9 mouse cellular contexts compared by ENCODE assay signal in the genomic region with DNA sequence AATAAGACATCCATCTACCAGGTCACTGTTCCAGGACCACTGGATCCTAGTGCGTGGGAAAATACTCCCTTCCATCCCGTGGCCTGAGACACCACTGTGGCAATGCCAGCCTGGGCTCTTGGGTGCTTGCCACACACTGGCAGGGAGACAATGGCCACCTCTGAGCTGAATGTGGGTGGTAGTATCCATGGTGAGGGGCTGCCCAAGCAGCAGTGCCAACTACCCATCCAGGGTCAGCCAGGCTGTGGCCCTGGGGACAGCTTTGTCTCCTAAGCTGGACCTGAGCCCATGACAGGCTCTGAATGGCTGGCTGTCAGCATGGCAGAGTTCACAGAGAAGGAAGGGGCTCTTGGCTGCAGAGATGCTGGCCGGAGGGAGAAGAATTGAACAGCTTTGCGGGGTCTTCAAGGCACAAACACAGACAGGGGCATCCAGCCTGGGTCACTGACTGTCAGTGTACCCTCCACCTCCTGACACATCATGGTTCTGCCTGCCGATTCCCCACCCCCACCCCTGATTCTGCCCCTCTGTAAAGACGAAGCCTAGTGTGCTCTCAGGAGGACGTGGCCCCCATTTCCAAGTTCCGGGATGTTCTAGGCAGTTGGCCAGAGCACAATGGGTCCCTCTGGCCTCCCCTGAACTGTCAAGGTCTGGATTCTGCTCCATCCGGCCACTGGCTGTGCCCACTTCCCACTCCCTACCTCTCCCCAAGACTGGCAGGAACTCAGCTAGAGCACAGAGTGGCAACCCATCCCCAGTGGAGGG. TPM values are rescaled to one million over a fixed set of nuclear protein-coding genes. Genes with fewer than 3 reads are reported as not detected.
DNase-seq lines count a peak whose midpoint lies in the region; ATAC-seq and TF ChIP-seq lines count a peak whose summit lies in the region.
"Had no signal": no experiment of that assay in that cellular context is flagged by ENCODE, and none has a peak within 500 bp of the region (broad histone marks: within the 10 kb centered on the region; RNA-seq: fewer than 3 reads in every experiment).

No protein-coding gene starts in this region.

- no peaks in the 10 kb centered on the region for H3K9me3 ChIP-seq in forebrain, embryonic 13.5 days (replicated peaks)
- H3K9me3 ChIP-seq in forebrain, embryonic 11.5 days (ENCODE audit: control insufficient read depth, low read length): 0 out of 2 replicates have a peak, but pooled peaks cover 1% of the 10 kb centered on the region
- H3K9me3 ChIP-seq in embryonic facial prominence, embryonic 12.5 days: no peaks in the 10 kb centered on the region
- no peaks in the 10 kb centered on the region for H3K9me3 ChIP-seq in midbrain, postnatal 0 days (ENCODE audit: low read length)

- no peaks in the 10 kb centered on the region for H3K36me3 ChIP-seq in forebrain, embryonic 13.5 days (ENCODE audit: poor library complexity, severe bottlenecking)
- H3K36me3 ChIP-seq in forebrain, embryonic 11.5 days (ENCODE audit: control insufficient read depth, insufficient read depth, low read length): no peaks in the 10 kb centered on the region
- H3K36me3 ChIP-seq in embryonic facial prominence, embryonic 12.5 days: no peaks in the 10 kb centered on the region
- no peaks in the 10 kb centered on the region for H3K36me3 ChIP-seq in midbrain, postnatal 0 days (ENCODE audit: insufficient read depth, low read length)

- no peak for TF ChIP-seq CTCF in midbrain, postnatal 0 days (IDR thresholded peaks at IDR 0.05)

- H3K27ac ChIP-seq in forebrain, embryonic 13.5 days: peak overlapping the region; percentile 46; the same call in 1 of the 2 replicates
- no peak overlapping the region for H3K27ac ChIP-seq in forebrain, embryonic 11.5 days (ENCODE audit: low read depth, low read length)
- H3K27ac ChIP-seq in embryonic facial prominence, embryonic 12.5 days: no peak overlapping the region
- H3K27ac ChIP-seq in midbrain, postnatal 0 days (ENCODE audit: low read depth, low read length): 0 out of 2 replicates have a peak overlapping the region, but pooled peaks have one; percentile 44

- H3K4me3 ChIP-seq in forebrain, embryonic 13.5 days: no peak overlapping the region
- no peak overlapping the region for H3K4me3 ChIP-seq in forebrain, embryonic 11.5 days (ENCODE audit: low read depth, low read length)
- H3K4me3 ChIP-seq in embryonic facial prominence, embryonic 12.5 days: no peak overlapping the region
- H3K4me3 ChIP-seq in midbrain, postnatal 0 days (ENCODE audit: low read depth, low read length): no peak overlapping the region

- ATAC-seq in forebrain, embryonic 13.5 days: peak; percentile 77
- no peak for ATAC-seq in forebrain, embryonic 11.5 days (replicated peaks; ENCODE audit: low FRiP score)
- no peak for ATAC-seq in embryonic facial prominence, embryonic 12.5 days (ENCODE audit: insufficient number of reproducible peaks, insufficient read depth, low FRiP score, low TSS enrichment)
- peak; percentile 92 for ATAC-seq in midbrain, postnatal 0 days (ENCODE audit: low FRiP score)
- no peak for ATAC-seq in megakaryocyte-erythroid progenitor cell, adult 5-6 weeks (replicated peaks; ENCODE audit: low FRiP score, low TSS enrichment, poor library complexity, severe bottlenecking)

- WGBS in forebrain, embryonic 13.5 days: 54% methylated on average over 9 of the region's 9 CpGs
- 84% methylated on average over 9 of the region's 9 CpGs for WGBS in forebrain, embryonic 11.5 days
- WGBS in embryonic facial prominence, embryonic 12.5 days: 78% methylated on average over 9 of the region's 9 CpGs
- WGBS in midbrain, postnatal 0 days: 45% methylated on average over 9 of the region's 9 CpGs

- H3K27me3 ChIP-seq in forebrain, embryonic 13.5 days: 0 out of 2 replicates have a peak, but pooled peaks cover 4% of the 10 kb centered on the region
- H3K27me3 ChIP-seq in forebrain, embryonic 11.5 days (ENCODE audit: control insufficient read depth, insufficient read depth, low read length): no peaks in the 10 kb centered on the region
- no peaks in the 10 kb centered on the region for H3K27me3 ChIP-seq in embryonic facial prominence, embryonic 12.5 days
- no peaks in the 10 kb centered on the region for H3K27me3 ChIP-seq in midbrain, postnatal 0 days (ENCODE audit: insufficient read depth, low read length)

- peaks cover 16% of the 10 kb centered on the region for H3K4me1 ChIP-seq in forebrain, embryonic 13.5 days
- no peaks in the 10 kb centered on the region for H3K4me1 ChIP-seq in forebrain, embryonic 11.5 days (replicated peaks; ENCODE audit: control insufficient read depth, insufficient read depth, low read length)
- no peaks in the 10 kb centered on the region for H3K4me1 ChIP-seq in embryonic facial prominence, embryonic 12.5 days
- H3K4me1 ChIP-seq in midbrain, postnatal 0 days (ENCODE audit: insufficient read depth, low read length): no peaks in the 10 kb centered on the region

- DNase-seq in forebrain, embryonic 11.5 days (ENCODE audit: low spot score): no peak
- peak; percentile 72 to 86 for DNase-seq in layer of hippocampus, postnatal 14 days (ENCODE audit: low spot score in 2 of 2)
- DNase-seq in midbrain, postnatal 0 days (ENCODE audit: low spot score): peak; percentile 89
- DNase-seq in natural killer cell, adult 2 months (ENCODE audit: low spot score in 2 of 2): no peak
- DNase-seq in ovary, postnatal 36 days (ENCODE audit: low spot score): no peak
- DNase-seq: thymus, postnatal 25 days had no signal

- H3K9ac ChIP-seq in forebrain, embryonic 13.5 days: peak overlapping the region; percentile 35; the same call in 1 of the 2 replicates
- H3K9ac ChIP-seq in forebrain, embryonic 11.5 days (ENCODE audit: low read length): no peak overlapping the region
- H3K9ac ChIP-seq in embryonic facial prominence, embryonic 12.5 days: peak overlapping the region; percentile 1; the same call in 1 of the 2 replicates
- no peak overlapping the region for H3K9ac ChIP-seq in midbrain, postnatal 0 days (replicated peaks; ENCODE audit: low read length, poor library complexity, severe bottlenecking)

- no peak overlapping the region for H3K4me2 ChIP-seq in forebrain, embryonic 13.5 days
- no peak overlapping the region for H3K4me2 ChIP-seq in forebrain, embryonic 11.5 days (ENCODE audit: low read depth, low read length, severe bottlenecking)
- no peak overlapping the region for H3K4me2 ChIP-seq in embryonic facial prominence, embryonic 12.5 days (replicated peaks)
- H3K4me2 ChIP-seq in midbrain, postnatal 0 days (ENCODE audit: low read depth, low read length, poor library complexity, severe bottlenecking): no peak overlapping the region

RNA-seq across cellular contexts. Expression of a gene that starts 21.9 kb away (rescaled TPM):
- polyA plus RNA-seq in forebrain, embryonic 13.5 days (2015; fragmentation: Nextera tagmentation; extraction: Ambion mirVana): 0.49 TPM in 1 of 2 replicates, not detected in the other
- not detected in 2 replicates for polyA plus RNA-seq in forebrain, embryonic 11.5 days (2014; fragmentation: Nextera tagmentation; extraction: Ambion mirVana)
- 0.53 and 1.1 TPM in 2 replicates for polyA plus RNA-seq in embryonic facial prominence, embryonic 12.5 days (2016; fragmentation: Nextera tagmentation; extraction: Ambion mirVana)
- total RNA-seq in layer of hippocampus, postnatal 14 days (2021): not detected
- not detected in 2 replicates for total RNA-seq in midbrain, postnatal 0 days (2014; rRNA removed)
- 0.39 TPM in 1 of 2 replicates, not detected in the other for polyA plus RNA-seq in midbrain, postnatal 0 days (2015; fragmentation: Nextera tagmentation; extraction: Ambion mirVana)
- not detected in 2 replicates for total RNA-seq in megakaryocyte-erythroid progenitor cell, adult 5-6 weeks (2014; fragmentation: Nextera tagmentation)
- total RNA-seq in megakaryocyte-erythroid progenitor cell, adult 5-6 weeks (2017): not detected in 2 replicates

RNA-seq across cellular contexts. Expression of a gene that starts 37.6 kb away (rescaled TPM):
- polyA plus RNA-seq in forebrain, embryonic 13.5 days (2015; fragmentation: Nextera tagmentation; extraction: Ambion mirVana): 8.8 and 11.1 TPM in 2 replicates
- polyA plus RNA-seq in forebrain, embryonic 11.5 days (2014; fragmentation: Nextera tagmentation; extraction: Ambion mirVana): 11.8 and 12.2 TPM in 2 replicates
- polyA plus RNA-seq in embryonic facial prominence, embryonic 12.5 days (2016; fragmentation: Nextera tagmentation; extraction: Ambion mirVana): 17.5 and 18.9 TPM in 2 replicates
- total RNA-seq in layer of hippocampus, postnatal 14 days (2021): 10 to 100 TPM; 17.9 to 18.2 TPM
- total RNA-seq in midbrain, postnatal 0 days (2014; rRNA removed): 11.0 and 15.8 TPM in 2 replicates
- polyA plus RNA-seq in midbrain, postnatal 0 days (2015; fragmentation: Nextera tagmentation; extraction: Ambion mirVana): 21.8 and 27.3 TPM in 2 replicates
- total RNA-seq in megakaryocyte-erythroid progenitor cell, adult 5-6 weeks (2014; fragmentation: Nextera tagmentation): 16.6 and 17.2 TPM in 2 replicates
- 3.6 and 3.9 TPM in 2 replicates for total RNA-seq in megakaryocyte-erythroid progenitor cell, adult 5-6 weeks (2017)

Comparison
In these comparisons a context has a peak if more than half of its experiments do, and no peak if none do; other contexts are left out.
1. ATAC-seq: peak in forebrain, embryonic 13.5 days (single experiment) and midbrain, postnatal 0 days (single experiment); none in forebrain, embryonic 11.5 days (single experiment), embryonic facial prominence, embryonic 12.5 days (single experiment) and megakaryocyte-erythroid progenitor cell, adult 5-6 weeks (single experiment).
2. H3K27ac ChIP-seq: peak in forebrain, embryonic 13.5 days (single experiment) and midbrain, postnatal 0 days (single experiment); none in forebrain, embryonic 11.5 days (single experiment) and embryonic facial prominence, embryonic 12.5 days (single experiment).
3. H3K9ac ChIP-seq: peak in forebrain, embryonic 13.5 days (single experiment) and embryonic facial prominence, embryonic 12.5 days (single experiment); none in forebrain, embryonic 11.5 days (single experiment) and midbrain, postnatal 0 days (single experiment).
4. DNase-seq: peak in layer of hippocampus, postnatal 14 days (2 of 2) and midbrain, postnatal 0 days (single experiment); none in forebrain, embryonic 11.5 days (single experiment), natural killer cell, adult 2 months (0 of 2) and ovary, postnatal 36 days (single experiment).